Mouse (Mus musculus): ENCODE measurements at regions not wholly inside any gene's neighbourhood (a gene's known extent, or its start where the extent isn't known, plus 50 kb on each side); places are given as distances from the start of the nearest gene placed in this dataset.
"Not testable (repeated sequence)": the region's sequence is repeated elsewhere in the genome, so short reads cannot be mapped to it uniquely, and the experiment has no call there.

GRCm38 (mm10) chr13:46023630-46024041 is 58.8 kb upstream of the Atxn1 start:
- Histone ChIP-seq H3K9ac (replicated peaks) (no peak overlapping the region), H3K36me3 (no peaks in the 10 kb centered on the region), H3K27me3 (replicated peaks) (no peaks in the 10 kb centered on the region), H3K4me1 (peaks cover 8% of the 10 kb centered on the region; the same call in 1 of the 2 replicates), H3K4me2 (no peak overlapping the region), H3K27ac (replicated peaks) (no peak overlapping the region), H3K9me3 (replicated peaks) (no peaks in the 10 kb centered on the region), H3K4me3 (replicated peaks) (no peak overlapping the region)
- WGBS, result 45% methylated on average over 5 of the region's 5 CpGs
- ATAC-seq (ENCODE audit: low FRiP score), result no peak

- H3K4me1 ChIP-seq, result peaks cover 8% of the 10 kb centered on the region; the same call in 1 of the 2 replicates
- H3K9ac ChIP-seq (replicated peaks), result no peak overlapping the region
- no peaks in the 10 kb centered on the region for H3K27me3 ChIP-seq (replicated peaks)
- no peaks in the 10 kb centered on the region for H3K36me3 ChIP-seq
- no peak overlapping the region for H3K4me2 ChIP-seq
- no peak overlapping the region for H3K4me3 ChIP-seq (replicated peaks)
- H3K9me3 ChIP-seq (replicated peaks), result no peaks in the 10 kb centered on the region
- H3K27ac ChIP-seq (replicated peaks), result no peak overlapping the region
- no peak for ATAC-seq (ENCODE audit: low FRiP score)
- WGBS, result 43% methylated on average over 5 of the region's 5 CpGs
Measured at GRCm38 (mm10) chr13:46023187-46023586, 58.4 kb upstream of the Atxn1 start.

GRCm38 (mm10) chr13:46020945-46021835 is 56.4 kb upstream of the Atxn1 start:
- Histone ChIP-seq H3K27me3 (replicated peaks) (no peaks in the 10 kb centered on the region), H3K4me1 (peaks cover 8% of the 10 kb centered on the region; the same call in 1 of the 2 replicates), H3K9ac (replicated peaks) (no peak overlapping the region), H3K9me3 (replicated peaks) (no peaks in the 10 kb centered on the region), H3K27ac (replicated peaks) (no peak overlapping the region), H3K4me3 (replicated peaks) (no peak overlapping the region), H3K36me3 (no peaks in the 10 kb centered on the region), H3K4me2 (no peak overlapping the region)
- ATAC-seq (ENCODE audit: low FRiP score), result no peak
- WGBS, result 94% methylated on average over 6 of the region's 6 CpGs

GRCm38 (mm10) chr13:46019431-46020166 is 54.8 kb upstream of the Atxn1 start:
- Histone ChIP-seq H3K4me3 (replicated peaks) (no peak overlapping the region), H3K36me3 (no peaks in the 10 kb centered on the region), H3K27me3 (replicated peaks) (no peaks in the 10 kb centered on the region), H3K4me1 (peaks cover 8% of the 10 kb centered on the region; the same call in 1 of the 2 replicates), H3K4me2 (no peak overlapping the region), H3K9me3 (replicated peaks) (no peaks in the 10 kb centered on the region), H3K9ac (replicated peaks) (no peak overlapping the region), H3K27ac (replicated peaks) (no peak overlapping the region)
- WGBS, result 34% methylated on average over 9 of the region's 9 CpGs
- ATAC-seq (ENCODE audit: low FRiP score), result no peak

GRCm38 (mm10) chr13:46018903-46019430 is 54.2 kb upstream of the Atxn1 start:
- Histone ChIP-seq H3K4me1 (peaks cover 8% of the 10 kb centered on the region; the same call in 1 of the 2 replicates), H3K9me3 (replicated peaks) (no peaks in the 10 kb centered on the region), H3K4me3 (replicated peaks) (no peak overlapping the region), H3K9ac (replicated peaks) (no peak overlapping the region), H3K27me3 (replicated peaks) (no peaks in the 10 kb centered on the region), H3K27ac (replicated peaks) (no peak overlapping the region), H3K36me3 (no peaks in the 10 kb centered on the region), H3K4me2 (no peak overlapping the region)
- ATAC-seq (ENCODE audit: low FRiP score), result no peak
- 76% methylated on average over 13 of the region's 13 CpGs for WGBS

- Histone ChIP-seq H3K36me3 (no peaks in the 10 kb centered on the region), H3K9me3 (replicated peaks) (no peaks in the 10 kb centered on the region), H3K4me3 (replicated peaks) (no peak overlapping the region), H3K27ac (replicated peaks) (no peak overlapping the region), H3K27me3 (replicated peaks) (no peaks in the 10 kb centered on the region), H3K9ac (replicated peaks) (no peak overlapping the region), H3K4me2 (no peak overlapping the region), H3K4me1 (0 out of 2 replicates have a peak, but pooled peaks cover 3% of the 10 kb centered on the region)
- ATAC-seq (ENCODE audit: low FRiP score), result no peak
- WGBS, result 93% methylated on average over 5 of the region's 5 CpGs
Measured at GRCm38 (mm10) chr13:46017742-46018141, 52.9 kb upstream of the Atxn1 start.

- 80% methylated on average over 2 of the region's 2 CpGs for WGBS
- H3K4me2 ChIP-seq; ATAC-seq (ENCODE audit: low FRiP score): not testable (repeated sequence)
Measured at GRCm38 (mm10) chr13:46017011-46017410, 52.2 kb upstream of the Atxn1 start.

GRCm38 (mm10) chr13:46015231-46015630 is 50.4 kb upstream of the Atxn1 start:
- H3K4me2 ChIP-seq, result no peak overlapping the region
- ATAC-seq (ENCODE audit: low FRiP score), result no peak
- 0 out of 2 replicates have a peak, but pooled peaks cover 3% of the 10 kb centered on the region for H3K4me1 ChIP-seq
- no peaks in the 10 kb centered on the region for H3K36me3 ChIP-seq
- no peaks in the 10 kb centered on the region for H3K9me3 ChIP-seq (replicated peaks)
- H3K9ac ChIP-seq (replicated peaks), result no peak overlapping the region
- H3K27me3 ChIP-seq (replicated peaks), result no peaks in the 10 kb centered on the region
- WGBS, result 87% methylated on average over 7 of the region's 7 CpGs
- no peak overlapping the region for H3K4me3 ChIP-seq (replicated peaks)
- H3K27ac ChIP-seq (replicated peaks), result no peak overlapping the region

More at GRCm38 (mm10) chr13:46017011-46017410, 52.2 kb upstream of the Atxn1 start:
- H3K9ac ChIP-seq (replicated peaks); H3K4me1 ChIP-seq; H3K27me3 ChIP-seq (replicated peaks); H3K36me3 ChIP-seq; H3K9me3 ChIP-seq (replicated peaks); H3K27ac ChIP-seq (replicated peaks); H3K4me3 ChIP-seq (replicated peaks): not testable (repeated sequence)

GRCm38 (mm10) chr13:46014637-46015036 is 49.8 kb upstream of the Atxn1 start:
- Histone ChIP-seq H3K4me1 (0 out of 2 replicates have a peak, but pooled peaks cover 3% of the 10 kb centered on the region), H3K27ac (replicated peaks) (no peak overlapping the region), H3K4me3 (replicated peaks) (no peak overlapping the region), H3K9me3 (replicated peaks) (no peaks in the 10 kb centered on the region), H3K4me2 (no peak overlapping the region), H3K36me3 (no peaks in the 10 kb centered on the region), H3K27me3 (replicated peaks) (no peaks in the 10 kb centered on the region), H3K9ac (replicated peaks) (no peak overlapping the region)
- ATAC-seq (ENCODE audit: low FRiP score), result no peak
- 89% methylated on average over 2 of the region's 2 CpGs for WGBS
